Mouse (Mus musculus) brain, adult 2 months (tissue): ENCODE measurements around the gene Hspb8.
A peak's percentile ranks its signal among the peaks of the same experiment; 100 is the strongest.
"Not testable (repeated sequence)": the region's sequence is repeated elsewhere in the genome, so short reads cannot be mapped to it uniquely, and the experiment has no call there.

ENCODE experiments used
- DNase-seq: peaks from one replicate; pipeline ENCODE4 v3.0.0; 2011; ENCODE audit warnings: low read depth, low spot score

Hspb8 gene

DNA sequence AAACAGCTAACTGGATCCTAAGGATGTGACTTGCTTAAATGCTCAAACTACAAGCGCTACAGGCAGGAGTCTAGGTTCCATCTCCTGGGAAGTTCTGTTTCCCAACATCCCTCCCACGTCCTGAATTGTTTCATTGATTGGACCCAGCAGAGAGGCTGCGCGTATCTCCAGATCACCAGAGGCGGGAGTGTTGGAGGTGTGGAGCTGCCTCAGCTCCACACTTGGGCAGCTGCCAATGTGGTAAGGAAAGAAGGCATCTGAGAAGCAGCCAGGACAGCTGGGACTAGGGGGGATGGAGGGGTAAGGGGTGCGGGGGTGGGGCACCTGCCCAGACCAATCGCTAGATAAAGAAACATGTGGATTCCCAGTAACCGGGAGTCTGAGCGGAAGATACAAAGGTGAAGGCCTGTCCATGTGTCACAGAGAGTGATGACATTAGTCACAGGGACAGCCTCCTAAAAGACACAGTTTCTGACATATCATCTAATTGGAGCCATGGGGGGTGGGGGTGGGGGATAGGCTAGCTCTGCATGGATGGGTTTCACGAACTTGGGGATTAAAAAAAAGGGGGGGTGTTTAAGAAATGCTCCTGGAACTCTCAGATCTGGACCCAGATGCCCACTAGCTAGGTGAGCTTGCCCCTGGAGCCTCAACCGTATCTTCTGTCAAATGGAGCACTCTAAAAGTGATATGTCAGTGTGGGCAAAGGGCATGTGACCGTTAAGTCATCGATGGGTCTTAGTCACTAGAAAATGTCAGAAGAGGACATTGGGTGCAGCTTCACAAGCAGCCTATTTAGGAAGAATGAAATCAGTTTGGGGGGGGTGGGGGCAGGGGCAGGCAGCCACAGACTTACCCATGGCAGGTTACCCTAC, 12.5 kb upstream of the Hspb8 start:
- DNase-seq = peak; percentile 67

GRCm38 (mm10) chr5:116432871-116433270, 10.2 kb upstream of the Hspb8 start:
- DNase-seq = no peak

GRCm38 (mm10) chr5:116426701-116427100, 4.0 kb upstream of the Hspb8 start:
- no peak for DNase-seq

- not testable (repeated sequence) for DNase-seq
Measured at GRCm38 (mm10) chr5:116425709-116426108, 3.0 kb upstream of the Hspb8 start.

DNA sequence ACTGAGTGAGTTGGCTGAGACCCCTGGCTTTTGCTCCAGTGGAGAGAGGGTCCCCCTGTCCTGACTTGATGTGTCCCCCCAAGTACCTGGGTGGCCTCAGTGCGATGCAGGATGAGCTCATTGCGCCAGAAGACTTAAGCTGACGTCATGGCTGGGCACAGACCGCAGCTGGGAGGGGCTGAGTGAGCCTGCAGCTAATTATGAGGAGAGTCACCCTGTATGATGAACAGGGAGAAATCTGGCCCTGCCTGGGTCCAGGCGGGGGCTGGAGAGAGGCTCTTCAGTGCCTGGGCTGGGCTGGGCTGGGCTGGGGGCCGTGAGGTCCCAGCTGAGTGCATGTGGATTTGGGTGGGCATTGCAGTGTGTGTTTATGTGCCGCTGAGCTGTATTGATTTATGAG, 2.6 kb upstream of the Hspb8 start:
- DNase-seq = no peak

GRCm38 (mm10) chr5:116423746-116424145, 1.1 kb upstream of the Hspb8 start:
- no peak for DNase-seq

DNA sequence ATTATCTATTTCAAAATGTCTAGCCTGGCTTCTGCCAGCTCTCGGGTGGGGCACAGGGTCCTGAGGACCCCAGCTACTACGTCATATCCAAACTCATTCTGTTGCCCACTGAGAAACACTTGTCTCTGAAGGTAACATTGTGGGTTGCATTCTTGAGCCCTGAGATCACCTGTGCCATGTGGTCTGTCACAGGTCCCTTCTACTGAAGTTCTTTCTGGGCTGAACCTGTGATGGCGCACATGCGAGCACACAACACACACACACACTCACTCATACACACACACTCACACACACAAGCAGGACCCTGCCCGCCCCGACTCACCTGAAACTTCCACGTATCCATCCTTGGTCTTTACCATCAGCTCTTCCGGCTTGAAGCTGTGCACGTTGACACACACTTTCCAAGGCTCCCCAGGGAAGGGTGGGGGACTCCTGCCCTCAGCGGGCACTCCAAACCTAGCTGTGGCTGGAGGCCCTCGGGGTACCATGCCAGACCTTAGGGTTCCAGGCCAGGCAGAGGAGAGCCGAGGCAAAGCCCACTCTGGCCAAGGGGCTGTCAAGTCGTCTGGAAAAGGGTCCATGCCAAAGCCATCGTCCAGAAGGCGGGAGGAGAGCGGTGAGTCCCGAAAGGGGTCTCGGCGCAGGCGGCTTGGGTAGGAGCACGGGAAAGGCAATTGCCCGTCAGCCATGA, 728 bp downstream of the Hspb8 start:
- DNase-seq = no peak

GRCm38 (mm10) chr5:116420759-116421225, 1.9 kb downstream of the Hspb8 start:
- DNase-seq = peak; percentile 42

DNA sequence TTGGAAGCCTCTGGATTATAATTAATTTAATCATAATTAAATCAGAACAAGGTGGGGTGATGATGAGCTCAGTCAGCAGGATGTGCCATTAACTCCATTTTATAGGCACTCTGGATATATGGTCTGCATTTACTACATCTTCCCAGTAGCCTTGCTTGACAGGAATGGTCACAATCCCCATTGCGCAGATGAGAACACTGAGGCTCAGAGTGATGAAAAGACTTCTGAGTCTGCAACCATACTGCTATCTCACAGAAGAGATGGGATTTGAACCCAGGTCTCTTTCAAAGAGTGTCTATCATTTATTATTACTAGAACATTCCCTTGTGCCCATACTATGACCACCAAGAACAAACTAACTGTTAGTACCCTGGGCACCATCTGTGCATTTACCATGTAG, 2.5 kb downstream of the Hspb8 start:
- DNase-seq = no peak

DNA sequence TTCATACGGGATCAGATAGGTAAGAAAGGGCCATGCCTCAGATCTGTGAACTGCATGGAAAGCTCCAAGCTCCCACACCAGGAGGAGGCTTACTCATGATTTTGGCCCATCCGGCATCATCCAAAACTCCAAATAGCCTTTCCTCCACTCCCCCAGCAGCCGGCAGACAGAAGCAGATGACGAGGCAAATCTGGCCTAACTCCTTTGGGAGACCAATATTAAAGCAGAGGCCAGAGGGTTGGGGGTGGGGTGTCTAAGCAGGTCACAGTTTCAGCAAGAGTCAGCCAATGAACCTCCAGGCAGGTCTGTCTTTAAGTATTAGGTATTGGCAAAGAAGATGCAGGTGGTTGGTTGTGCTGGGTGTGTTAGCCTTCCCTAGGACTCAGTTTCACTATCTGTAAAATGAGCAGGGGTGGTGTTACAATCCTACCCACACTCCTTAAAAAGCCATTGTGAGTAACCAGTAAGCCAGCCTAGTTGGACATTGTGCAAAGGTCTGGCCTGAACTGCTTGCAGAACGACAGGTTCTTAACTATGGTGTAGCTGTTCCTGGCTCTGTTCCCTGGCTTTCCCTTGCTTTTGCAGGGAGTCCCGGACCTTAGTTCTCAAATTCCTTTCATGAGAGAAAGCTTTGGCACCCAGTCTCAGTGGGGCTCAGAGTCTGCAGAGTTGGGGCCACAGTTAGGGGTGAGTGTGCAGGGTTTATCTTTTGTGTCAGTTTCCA, 3.2 kb downstream of the Hspb8 start:
- DNase-seq = peak; percentile 53

GRCm38 (mm10) chr5:116416208-116416607, 6.5 kb downstream of the Hspb8 start:
- no peak for DNase-seq

DNA sequence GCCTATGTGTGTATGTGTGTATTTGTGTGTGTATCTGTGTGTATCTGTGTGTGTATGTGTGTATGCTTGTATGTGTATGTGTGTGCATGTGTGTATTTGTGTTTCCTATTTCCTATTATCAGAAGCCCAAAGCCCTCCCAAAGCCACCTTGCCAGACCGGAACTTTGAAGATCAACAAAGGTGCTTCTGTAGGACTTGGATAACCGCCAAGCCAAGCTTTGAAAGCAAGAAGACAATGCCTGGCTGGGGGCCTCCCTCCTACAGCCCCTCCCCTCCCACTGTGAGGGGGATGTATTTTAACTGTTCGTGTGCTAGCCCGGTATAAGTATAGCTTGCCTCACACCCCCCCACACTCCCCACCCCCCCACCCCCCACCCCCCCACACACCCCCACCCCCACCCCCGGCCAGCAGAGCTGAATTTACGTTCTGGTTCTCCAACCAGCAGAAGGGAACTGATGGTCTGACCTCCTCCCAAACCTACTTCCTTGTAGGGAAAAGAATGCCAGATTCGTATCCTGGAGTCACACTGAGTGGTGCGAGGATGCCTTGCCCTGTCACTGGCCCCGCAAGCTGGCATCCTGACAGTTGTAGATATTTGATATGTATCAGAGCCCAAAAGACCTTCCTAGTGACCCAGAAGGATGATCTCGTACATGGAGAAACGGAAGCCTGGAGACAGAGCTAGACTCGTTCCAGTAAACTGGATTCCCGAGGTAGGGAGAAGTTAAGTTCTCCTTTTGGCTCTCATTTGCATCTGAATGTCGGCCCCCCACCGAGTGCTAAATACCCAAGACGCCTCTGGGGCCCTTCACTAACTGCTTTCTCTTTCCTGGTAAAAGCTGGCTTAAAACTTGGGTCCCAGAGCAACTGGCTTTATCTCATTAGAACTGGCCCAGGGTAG, 12.7 kb downstream of the Hspb8 start:
- DNase-seq = no peak

GRCm38 (mm10) chr5:116408965-116409364, 13.7 kb downstream of the Hspb8 start:
- no peak for DNase-seq

- DNase-seq = peak; percentile 26
Measured at GRCm38 (mm10) chr5:116407936-116408335, 14.7 kb downstream of the Hspb8 start.

DNA sequence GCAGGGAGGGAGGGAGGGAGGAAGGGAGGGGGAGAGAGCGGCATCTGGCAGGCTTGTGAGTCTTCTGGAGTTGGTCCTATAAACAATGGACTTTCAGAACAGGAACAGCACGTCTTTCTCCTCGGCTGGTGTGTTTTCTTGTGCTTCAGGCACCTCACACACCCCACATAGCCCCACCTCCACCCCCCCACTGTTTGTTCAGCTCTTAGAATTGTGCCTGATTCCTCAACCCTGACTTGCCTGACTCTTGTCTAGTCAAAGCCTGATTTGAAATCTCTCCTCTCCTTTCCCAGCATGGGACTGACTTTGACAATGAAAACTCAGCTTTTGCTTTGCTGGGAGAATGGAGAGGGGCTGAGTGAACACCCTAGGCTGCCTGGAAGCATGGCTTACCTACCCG, 15.3 kb downstream of the Hspb8 start:
- DNase-seq = peak; percentile 14

- DNase-seq = no peak
Measured at GRCm38 (mm10) chr5:116406507-116406906, 16.2 kb downstream of the Hspb8 start.

DNA sequence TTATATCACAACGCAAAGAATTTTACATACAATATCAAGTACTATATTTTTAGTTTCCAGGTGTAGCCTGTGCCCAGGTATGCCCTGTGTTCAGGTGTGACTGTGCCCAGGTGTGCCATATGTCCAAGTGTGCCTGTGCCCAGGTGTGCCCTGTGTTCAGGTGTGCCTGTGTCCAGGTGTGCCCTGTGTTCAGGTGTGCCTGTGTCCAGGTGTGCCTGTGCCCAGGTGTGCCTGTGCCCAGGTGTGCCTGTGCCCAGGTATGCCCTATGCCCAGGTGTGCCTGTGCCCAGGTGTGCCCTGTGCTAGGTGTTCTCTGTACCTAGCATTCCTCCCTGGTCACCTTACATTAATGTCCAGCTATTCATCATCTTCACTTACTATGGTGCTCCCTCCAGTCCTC, 16.7 kb downstream of the Hspb8 start:
- no peak for DNase-seq

DNA sequence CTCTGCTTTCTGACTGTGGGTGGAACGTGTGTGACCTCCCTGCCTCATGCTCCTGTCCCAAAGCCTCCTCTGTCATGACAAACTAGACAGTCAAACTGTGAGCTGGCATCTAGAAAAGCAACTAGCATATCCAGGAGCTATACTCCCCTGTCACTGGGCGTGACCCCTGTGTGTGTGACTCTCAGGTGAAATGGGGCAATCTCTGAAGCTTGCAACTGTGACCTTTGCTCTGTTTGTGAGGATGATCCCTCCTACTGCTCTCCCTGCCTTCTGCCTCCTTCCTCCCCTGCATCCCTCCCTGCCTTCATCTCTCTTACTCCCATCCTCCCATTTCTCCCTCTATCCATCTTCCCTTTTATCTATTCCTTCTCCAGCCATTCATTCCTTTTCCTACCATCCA, 18.6 kb downstream of the Hspb8 start:
- no peak for DNase-seq

DNA sequence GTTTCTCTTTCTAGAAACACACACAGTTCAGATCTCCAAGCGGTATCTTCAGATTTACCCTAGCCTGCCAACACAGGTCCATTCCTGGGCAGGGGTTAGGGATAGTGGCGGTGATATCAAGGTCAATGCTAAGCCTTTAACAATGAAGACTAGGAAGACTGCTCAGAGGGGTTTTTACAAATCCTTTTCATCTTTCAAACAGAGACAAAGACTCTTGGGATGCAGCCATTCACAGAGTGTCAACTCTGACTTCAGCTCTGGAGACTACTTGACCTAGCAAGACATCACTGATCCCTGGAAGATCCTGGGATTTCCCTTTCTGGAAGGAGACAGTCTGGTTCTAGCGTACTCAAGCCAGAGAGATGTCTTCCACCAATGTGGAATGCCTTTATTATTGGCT, 21.9 kb downstream of the Hspb8 start:
- no peak for DNase-seq

DNA sequence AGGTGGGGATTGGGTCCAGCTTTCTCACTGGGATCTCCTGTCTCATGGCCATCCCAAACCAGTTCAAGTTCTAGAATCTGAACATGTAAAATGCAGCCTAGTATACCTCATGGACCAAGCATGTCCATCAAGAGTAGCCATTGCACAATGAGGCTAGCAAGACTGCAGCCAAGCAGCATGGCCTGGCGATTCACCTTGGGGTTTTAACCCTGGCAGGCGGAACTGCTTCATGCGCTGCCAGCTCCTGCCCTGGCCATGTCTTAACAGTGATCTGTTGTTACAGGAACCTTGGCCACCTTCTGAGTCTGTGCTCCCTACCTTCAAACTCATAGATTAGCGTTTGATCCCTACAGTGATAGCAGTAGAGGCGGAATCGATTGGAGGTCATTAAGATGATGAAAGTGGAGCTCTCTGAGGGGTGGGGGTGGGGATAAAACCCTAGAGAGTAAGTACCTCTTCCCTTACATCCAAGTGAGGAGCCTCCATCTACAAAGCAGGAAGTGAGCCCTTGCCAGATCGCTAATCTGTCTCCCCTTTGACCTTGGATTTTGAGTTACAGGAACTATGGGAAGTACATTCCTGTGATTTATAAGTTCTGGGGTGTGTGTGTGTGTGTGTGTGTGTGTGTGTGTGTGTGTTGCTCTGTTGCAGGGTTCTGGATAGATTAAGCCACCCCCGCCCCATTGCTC, 22.5 kb downstream of the Hspb8 start:
- DNase-seq = no peak

- DNase-seq = no peak
Measured at GRCm38 (mm10) chr5:116396104-116396503, 26.6 kb downstream of the Hspb8 start.
